Mouse (Mus musculus): ENCODE data around the gene Serpina11.

The Serpina11 gene

DNA sequence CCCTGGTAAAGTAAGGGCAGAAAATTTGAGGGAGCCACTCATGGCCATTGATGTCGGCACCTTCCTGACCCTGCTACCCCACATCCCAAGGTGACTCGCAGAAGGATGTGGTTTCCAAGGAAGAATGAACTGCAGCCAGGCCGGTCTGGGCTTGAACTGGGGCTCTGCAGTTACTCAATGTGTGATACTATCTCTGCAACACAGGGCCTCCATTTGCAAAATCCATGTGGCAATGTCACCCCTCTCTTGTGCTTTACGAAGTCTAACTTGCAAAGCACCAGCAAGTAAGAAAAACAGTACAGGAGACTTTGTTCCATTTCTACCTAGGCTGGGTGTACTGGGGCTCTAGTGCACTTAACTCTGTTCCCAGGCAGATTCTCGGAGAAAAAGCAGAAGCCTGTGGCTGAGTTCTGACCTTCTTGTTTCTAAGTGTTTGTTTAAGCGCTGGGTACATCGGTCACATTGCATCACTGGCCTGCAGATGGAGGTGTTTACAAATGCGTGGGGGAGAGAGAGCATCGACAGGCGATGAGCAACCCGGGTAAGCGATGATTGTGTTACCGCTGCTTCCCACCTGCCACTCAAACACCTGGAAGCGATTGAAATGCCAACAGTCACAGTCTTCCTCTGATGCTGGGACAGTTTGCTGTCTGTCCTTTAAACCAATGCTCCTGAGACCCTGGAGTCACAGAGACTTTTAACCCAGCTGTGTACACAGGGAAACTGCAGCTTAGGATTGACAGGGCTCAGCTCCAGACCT lies 823 bp downstream of the Serpina11 start:
- Histone ChIP-seq H3K27me3 (ENCODE audit: control insufficient read depth, insufficient read depth, low read length, poor library complexity, severe bottlenecking) (no peaks in the 10 kb centered on the region), H3K36me3 (ENCODE audit: control insufficient read depth, insufficient read depth, low read length, poor library complexity, severe bottlenecking) (no peaks in the 10 kb centered on the region)
- no peak for DNase-seq (ENCODE audit: low read depth, low spot score)

DNA sequence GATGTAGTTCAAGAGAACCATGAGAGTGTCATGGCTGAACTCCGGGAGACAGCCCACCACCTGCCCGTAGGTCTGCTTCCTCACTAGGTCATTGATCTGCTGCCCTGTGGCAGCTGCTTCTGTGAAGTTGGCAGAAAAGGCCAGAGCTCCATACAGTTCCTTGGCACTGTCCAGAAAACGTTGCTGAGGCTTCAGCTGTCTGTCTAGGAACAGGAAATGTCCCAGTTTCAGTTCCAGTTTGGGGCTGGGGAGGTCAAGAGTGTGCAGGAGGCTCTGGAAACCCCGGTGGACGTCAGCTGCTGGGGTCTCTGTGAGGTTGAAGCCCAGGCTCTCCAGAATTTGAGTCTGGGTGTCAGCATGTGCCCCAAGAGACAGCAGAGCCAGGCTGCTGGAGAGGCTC lies 3.9 kb downstream of the Serpina11 start:
- Histone ChIP-seq H3K27me3 (ENCODE audit: control insufficient read depth, insufficient read depth, low read length, poor library complexity, severe bottlenecking) (no peaks in the 10 kb centered on the region), H3K36me3 (ENCODE audit: control insufficient read depth, insufficient read depth, low read length, poor library complexity, severe bottlenecking) (no peaks in the 10 kb centered on the region)
- DNase-seq (ENCODE audit: low read depth, low spot score), result no peak

DNA sequence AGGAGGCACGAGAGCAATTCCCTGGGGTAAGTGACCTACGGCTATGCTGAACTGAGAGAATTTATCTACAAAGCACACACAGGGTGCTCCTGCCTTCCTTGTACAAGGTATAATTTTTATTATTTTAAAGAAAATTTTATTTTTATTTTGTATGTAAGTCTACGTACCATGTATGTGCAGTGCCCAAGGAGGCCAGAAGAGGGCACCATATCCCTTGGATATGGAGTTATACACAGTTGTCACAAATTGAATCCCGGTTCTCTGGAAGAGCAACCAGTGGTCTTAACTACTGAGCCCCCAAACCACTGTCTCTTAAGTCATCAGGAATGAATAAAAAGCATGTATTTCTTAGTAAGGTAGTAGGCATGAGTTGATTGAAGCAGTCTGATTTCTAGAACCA lies 4.8 kb downstream of the Serpina11 start:
- DNase-seq (ENCODE audit: low read depth, low spot score), result peak; percentile 34
- H3K27me3 ChIP-seq (ENCODE audit: control insufficient read depth, insufficient read depth, low read length, poor library complexity, severe bottlenecking), result no peaks in the 10 kb centered on the region
- H3K36me3 ChIP-seq (ENCODE audit: control insufficient read depth, insufficient read depth, low read length, poor library complexity, severe bottlenecking), result no peaks in the 10 kb centered on the region

DNA sequence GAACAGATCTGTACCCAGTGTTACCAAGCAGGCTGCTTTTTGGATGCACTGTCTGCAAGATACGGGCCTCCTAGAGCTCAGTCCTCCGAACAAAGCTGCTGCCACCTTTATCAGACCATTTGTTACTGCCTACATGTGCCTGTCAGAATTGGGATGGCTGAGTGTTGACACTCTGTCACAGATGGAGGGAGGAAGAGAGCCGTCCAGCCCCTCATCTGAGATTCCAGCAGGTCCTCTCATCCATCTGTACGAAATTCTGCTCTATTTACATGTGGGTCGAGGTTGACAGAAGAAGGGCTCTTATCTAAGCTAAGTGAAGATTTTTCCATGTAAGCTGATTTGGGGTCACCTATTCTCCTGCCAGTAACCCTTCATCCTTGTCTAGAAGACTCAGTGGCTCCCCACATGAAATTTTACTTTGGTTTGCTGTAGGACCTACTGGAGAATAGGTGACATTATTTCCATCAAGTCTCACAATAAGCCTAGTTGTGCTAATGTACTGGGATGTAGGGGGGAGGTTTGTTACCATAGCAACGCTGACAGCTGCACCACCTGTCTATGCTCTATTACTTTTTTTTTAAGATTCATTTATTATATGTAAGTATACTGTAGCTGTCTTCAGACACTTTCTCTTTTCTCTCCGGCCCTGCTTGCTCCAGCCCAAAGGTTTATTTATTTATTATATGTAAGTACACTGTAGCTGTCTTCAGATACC lies 8.0 kb downstream of the Serpina11 start:
- Histone ChIP-seq H3K36me3 (ENCODE audit: control insufficient read depth, insufficient read depth, low read length, poor library complexity, severe bottlenecking) (no peaks in the 10 kb centered on the region), H3K27me3 (ENCODE audit: control insufficient read depth, insufficient read depth, low read length, poor library complexity, severe bottlenecking) (no peaks in the 10 kb centered on the region)
- DNase-seq (ENCODE audit: low read depth, low spot score), result no peak

DNA sequence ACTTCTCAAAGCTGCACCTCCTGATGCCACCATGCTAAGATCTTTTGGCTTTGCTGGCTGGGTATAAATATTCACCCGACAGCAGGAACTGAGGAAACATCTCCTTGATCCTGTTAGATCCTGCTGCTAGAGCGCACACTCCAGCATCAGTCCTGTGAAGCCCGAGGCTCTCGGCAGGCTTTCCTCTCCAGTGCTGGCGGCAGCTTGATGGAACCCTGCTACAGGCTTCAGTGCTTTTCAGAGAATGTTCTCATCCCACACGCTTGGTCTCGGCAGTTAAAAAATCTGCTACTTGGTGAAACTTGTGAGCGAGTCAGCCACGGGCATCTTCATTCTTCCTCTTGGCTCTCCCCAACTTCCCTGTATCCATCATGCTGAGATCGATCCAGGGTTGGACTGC lies 11.5 kb downstream of the Serpina11 start:
- DNase-seq (ENCODE audit: low read depth, low spot score), result no peak
- no peaks in the 10 kb centered on the region for H3K27me3 ChIP-seq (ENCODE audit: control insufficient read depth, insufficient read depth, low read length, poor library complexity, severe bottlenecking)
- no peaks in the 10 kb centered on the region for H3K36me3 ChIP-seq (ENCODE audit: control insufficient read depth, insufficient read depth, low read length, poor library complexity, severe bottlenecking)

DNA sequence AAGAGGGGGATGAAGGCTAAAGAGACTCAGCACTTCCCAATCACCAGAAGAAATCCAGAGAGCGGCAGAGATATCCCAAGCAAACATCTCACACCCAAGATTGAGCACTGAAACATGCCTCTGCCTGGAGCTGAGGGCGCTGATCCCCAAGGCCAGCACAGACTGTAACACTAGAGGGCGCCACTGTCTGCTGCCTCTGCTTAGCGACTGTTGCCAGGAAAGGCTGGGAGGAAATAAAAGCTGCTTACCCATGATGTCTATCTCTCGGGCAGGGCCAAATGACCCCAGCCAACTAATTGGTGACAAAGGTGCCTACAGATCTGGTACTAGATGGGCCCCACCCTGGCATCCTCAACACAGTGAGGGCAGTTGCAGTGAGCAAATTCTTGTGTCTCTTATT lies 11.9 kb downstream of the Serpina11 start:
- DNase-seq (ENCODE audit: low read depth, low spot score), result no peak
- H3K36me3 ChIP-seq (ENCODE audit: control insufficient read depth, insufficient read depth, low read length, poor library complexity, severe bottlenecking), result no peaks in the 10 kb centered on the region

DNA sequence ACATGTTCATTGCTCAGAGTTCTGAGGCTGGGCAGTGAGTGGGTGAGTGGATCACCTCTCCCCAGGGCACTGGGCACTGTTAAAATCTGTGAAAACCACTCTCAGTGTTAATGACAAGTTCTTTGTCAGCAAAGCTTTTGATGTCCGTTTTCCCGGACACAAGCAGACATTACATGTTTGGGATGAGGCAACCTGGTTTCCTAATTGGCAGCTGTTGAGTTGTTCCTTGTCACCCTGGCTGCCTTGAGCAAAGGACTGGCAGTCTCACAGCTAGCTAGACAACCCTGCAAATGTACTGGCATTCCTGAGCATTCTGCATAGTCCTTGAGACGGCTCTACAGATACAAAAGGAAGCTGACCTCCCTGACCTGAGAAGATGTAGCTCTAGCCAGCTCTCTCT lies 12.7 kb downstream of the Serpina11 start:
- Histone ChIP-seq H3K36me3 (ENCODE audit: control insufficient read depth, insufficient read depth, low read length, poor library complexity, severe bottlenecking) (no peaks in the 10 kb centered on the region), H3K27me3 (ENCODE audit: control insufficient read depth, insufficient read depth, low read length, poor library complexity, severe bottlenecking) (no peaks in the 10 kb centered on the region)
- no peak for DNase-seq (ENCODE audit: low read depth, low spot score)

More for the DNA sequence above, 11.9 kb downstream of the Serpina11 start:
- no peaks in the 10 kb centered on the region for H3K27me3 ChIP-seq (ENCODE audit: control insufficient read depth, insufficient read depth, low read length, poor library complexity, severe bottlenecking)

DNA sequence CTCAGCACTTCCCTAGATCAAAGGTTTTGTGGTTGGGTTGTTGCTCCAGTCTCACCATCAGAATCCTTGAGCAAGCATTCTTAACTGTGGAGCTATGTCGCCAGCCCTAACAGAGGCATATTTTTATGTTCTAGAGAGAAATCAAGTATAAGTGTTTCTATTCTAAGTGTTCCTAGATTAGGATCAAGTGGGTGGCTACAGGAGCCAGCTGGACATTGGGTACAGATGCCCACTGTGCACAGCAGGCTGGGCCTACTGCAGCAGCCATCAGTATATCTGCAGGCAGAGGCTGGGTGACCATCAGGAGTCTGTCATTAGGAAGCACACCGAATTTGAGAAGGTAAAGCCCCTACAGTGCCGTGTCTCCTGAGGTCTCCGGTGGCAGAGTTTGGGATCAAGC lies 18.7 kb downstream of the Serpina11 start:
- DNase-seq (ENCODE audit: low read depth, low spot score), result no peak
- Histone ChIP-seq H3K36me3 (ENCODE audit: control insufficient read depth, insufficient read depth, low read length, poor library complexity, severe bottlenecking) (no peaks in the 10 kb centered on the region), H3K27me3 (ENCODE audit: control insufficient read depth, insufficient read depth, low read length, poor library complexity, severe bottlenecking) (no peaks in the 10 kb centered on the region)

DNA sequence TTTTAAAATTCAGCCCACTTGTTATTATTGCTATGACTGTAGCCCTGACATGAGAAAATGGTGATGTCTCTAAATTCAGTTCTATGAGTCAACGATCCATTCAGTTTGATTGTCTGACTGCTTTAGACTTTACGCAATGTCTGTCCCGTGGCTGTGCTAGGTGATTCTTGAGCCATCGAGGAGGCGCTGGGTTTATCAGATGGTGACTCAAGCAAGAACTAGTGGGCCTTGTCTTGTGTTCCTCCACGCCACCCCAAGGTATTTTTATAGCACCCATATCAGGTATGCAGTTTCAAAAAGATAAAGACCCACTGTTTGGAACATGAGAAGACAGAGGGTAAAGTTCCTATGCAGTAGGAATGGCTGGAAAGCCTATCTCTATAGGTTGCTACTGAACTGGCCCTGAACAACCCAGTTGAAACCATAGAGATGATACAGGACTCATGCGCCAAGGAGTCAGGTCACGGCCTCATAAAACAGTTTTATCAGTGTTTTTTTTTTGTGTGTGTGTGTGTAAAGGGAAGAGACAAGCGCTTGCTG lies 20.1 kb downstream of the Serpina11 start:
- no peaks in the 10 kb centered on the region for H3K36me3 ChIP-seq (ENCODE audit: control insufficient read depth, insufficient read depth, low read length, poor library complexity, severe bottlenecking)
- no peaks in the 10 kb centered on the region for H3K27me3 ChIP-seq (ENCODE audit: control insufficient read depth, insufficient read depth, low read length, poor library complexity, severe bottlenecking)
- DNase-seq (ENCODE audit: low read depth, low spot score), result no peak

DNA sequence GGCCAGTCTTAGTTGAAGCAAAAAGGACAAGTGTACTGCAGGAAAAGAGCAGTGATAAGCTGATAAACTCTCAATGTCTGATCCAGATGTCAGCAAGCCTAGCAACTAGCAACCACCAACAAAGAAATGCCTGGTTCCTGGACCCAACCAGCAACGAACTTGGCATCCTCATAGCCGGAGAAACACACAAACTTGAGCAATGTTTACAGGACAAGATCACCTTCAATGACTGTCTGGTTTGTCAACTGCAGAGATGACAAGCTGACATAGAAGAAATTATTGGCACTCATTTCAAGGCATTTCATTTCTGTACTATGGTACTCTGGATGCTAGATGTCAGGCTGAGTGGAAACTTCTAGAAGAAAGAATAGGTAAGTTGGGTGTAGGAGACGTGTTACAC lies 23.0 kb downstream of the Serpina11 start:
- DNase-seq (ENCODE audit: low read depth, low spot score), result no peak
- H3K27me3 ChIP-seq (ENCODE audit: control insufficient read depth, insufficient read depth, low read length, poor library complexity, severe bottlenecking), result no peaks in the 10 kb centered on the region

DNA sequence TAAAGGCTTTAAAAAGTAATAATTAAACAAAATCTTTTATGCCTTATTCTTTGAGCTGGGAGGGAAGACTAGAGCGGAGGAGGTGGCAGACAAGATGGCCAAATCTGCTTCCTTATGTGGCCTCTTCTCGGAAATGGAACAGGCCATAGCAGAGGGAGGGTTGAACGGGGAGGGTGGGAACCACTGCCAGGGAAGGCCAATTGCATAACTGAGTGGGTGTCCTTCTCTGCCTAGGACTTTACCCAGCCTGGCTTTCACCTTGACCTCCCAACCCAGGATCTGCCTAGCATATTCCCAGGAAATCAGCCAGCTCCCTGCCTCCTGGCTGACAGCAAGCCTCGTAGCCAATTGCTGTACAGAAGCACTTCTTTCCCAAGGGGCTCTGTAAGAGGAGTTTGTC lies 26.5 kb downstream of the Serpina11 start:
- DNase-seq (ENCODE audit: low read depth, low spot score), result no peak

More for the DNA sequence above, 23.0 kb downstream of the Serpina11 start:
- H3K36me3 ChIP-seq (ENCODE audit: control insufficient read depth, insufficient read depth, low read length, poor library complexity, severe bottlenecking), result no peaks in the 10 kb centered on the region

DNA sequence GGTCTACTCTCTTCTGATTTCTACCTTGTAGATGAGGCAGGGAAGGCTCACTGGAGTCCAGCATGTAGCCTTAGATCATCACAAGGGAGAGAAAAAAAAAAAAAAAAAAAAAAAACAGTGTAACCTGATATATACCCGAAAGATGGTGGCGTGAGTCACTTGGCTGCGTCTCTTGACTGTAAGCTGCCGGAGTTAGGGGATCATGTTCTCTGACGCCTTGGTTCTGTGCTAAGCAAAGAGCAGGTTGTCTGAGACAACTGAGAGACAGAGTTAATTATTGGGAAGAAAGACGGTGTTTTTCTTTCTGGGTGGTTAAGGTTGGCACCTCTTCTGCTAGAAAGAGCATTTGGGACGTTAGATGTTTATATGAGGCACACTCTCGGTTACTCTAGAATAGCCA lies 26.9 kb downstream of the Serpina11 start:
- Histone ChIP-seq H3K36me3 (ENCODE audit: control insufficient read depth, insufficient read depth, low read length, poor library complexity, severe bottlenecking) (no peaks in the 10 kb centered on the region), H3K27me3 (ENCODE audit: control insufficient read depth, insufficient read depth, low read length, poor library complexity, severe bottlenecking) (no peaks in the 10 kb centered on the region)
- DNase-seq (ENCODE audit: low read depth, low spot score), result no peak

More for the DNA sequence above, 26.5 kb downstream of the Serpina11 start:
- Histone ChIP-seq H3K36me3 (ENCODE audit: control insufficient read depth, insufficient read depth, low read length, poor library complexity, severe bottlenecking) (no peaks in the 10 kb centered on the region), H3K27me3 (ENCODE audit: control insufficient read depth, insufficient read depth, low read length, poor library complexity, severe bottlenecking) (no peaks in the 10 kb centered on the region)

DNA sequence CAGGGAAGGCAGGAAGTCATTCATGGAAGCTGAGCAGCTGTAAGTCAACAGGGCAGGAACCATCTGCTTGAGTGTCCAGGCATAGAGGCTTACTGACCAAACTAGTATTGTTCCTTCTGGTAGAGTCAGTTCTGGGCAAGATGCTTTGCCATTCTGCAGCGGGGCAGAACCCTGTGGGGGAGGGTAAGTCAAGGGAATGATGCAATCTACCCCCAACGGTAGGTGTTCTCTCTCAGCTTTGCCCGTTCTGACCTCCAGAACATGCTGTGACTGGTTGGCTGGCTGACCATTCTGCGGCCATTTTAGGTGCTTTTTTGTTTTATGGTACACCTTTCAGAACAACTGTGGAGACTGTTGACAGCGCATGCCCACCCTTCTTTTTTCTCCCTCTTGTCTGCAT lies 27.4 kb downstream of the Serpina11 start:
- Histone ChIP-seq H3K27me3 (ENCODE audit: control insufficient read depth, insufficient read depth, low read length, poor library complexity, severe bottlenecking) (no peaks in the 10 kb centered on the region), H3K36me3 (ENCODE audit: control insufficient read depth, insufficient read depth, low read length, poor library complexity, severe bottlenecking) (no peaks in the 10 kb centered on the region)
- DNase-seq (ENCODE audit: low read depth, low spot score), result no peak

DNA sequence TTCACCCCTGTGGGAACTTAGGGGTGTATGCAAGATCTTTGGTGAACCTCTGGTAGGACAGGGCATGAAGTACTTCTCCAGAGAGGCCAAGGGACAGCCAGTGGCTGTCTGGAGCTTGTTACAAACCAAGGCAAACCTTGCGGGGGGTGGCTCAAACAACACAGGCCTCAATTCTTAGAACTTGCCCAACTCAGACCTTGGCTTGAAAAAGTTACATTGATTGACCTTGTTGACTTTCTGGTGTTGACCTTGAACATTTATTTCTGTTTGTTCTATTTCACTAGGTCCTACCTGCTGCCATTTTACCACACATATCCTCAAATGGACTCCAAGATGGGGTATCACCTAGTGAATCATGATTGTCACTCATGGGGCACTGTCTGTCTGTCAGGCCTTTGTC lies 28.0 kb downstream of the Serpina11 start:
- no peak for DNase-seq (ENCODE audit: low read depth, low spot score)
- Histone ChIP-seq H3K27me3 (ENCODE audit: control insufficient read depth, insufficient read depth, low read length, poor library complexity, severe bottlenecking) (no peaks in the 10 kb centered on the region), H3K36me3 (ENCODE audit: control insufficient read depth, insufficient read depth, low read length, poor library complexity, severe bottlenecking) (no peaks in the 10 kb centered on the region)

DNA sequence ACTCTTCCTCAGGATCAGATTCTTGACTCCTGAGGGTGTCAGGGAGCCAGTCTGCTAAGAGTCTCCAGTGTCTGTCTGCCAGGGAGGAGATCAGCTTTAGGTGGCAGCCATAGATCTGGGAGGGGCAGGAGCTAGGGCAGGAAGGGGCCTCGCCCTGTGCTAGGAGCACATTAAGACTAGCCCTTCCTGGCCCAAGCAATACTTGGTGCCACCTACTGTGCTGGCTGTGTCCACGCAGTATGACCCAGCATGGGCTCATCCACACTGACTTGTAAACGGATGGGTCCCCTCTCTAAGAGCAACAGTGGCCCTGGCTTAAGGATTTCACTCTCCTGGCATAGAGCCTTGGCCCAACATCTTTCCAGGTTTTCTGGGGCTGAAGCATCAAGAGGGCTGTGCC lies 31.0 kb downstream of the Serpina11 start, which contains the start of gene Serpina1e:
Gene Serpina1e (minus strand): TSS at position 178 of the 400 bp plus-strand sequence.
- no peak for DNase-seq (ENCODE audit: low read depth, low spot score)
- Histone ChIP-seq H3K27me3 (ENCODE audit: control insufficient read depth, insufficient read depth, low read length, poor library complexity, severe bottlenecking) (no peaks in the 10 kb centered on the region), H3K36me3 (ENCODE audit: control insufficient read depth, insufficient read depth, low read length, poor library complexity, severe bottlenecking) (no peaks in the 10 kb centered on the region)
